Mouse (Mus musculus) thymus, adult 2 months (tissue): ENCODE data around the gene Amt. TPM values are rescaled to one million over a fixed set of nuclear protein-coding genes. Genes with fewer than 3 reads are reported as not detected.
"Not testable (repeated sequence)": the region's sequence is repeated elsewhere in the genome, so short reads cannot be mapped to it uniquely, and the experiment has no call there.

Experiments used
- DNase-seq: peaks from one replicate; pipeline ENCODE4 v3.0.0; 2021
- H3K27ac ChIP-seq: fragments of 200-500 bp; 2 replicates; pipeline ENCODE4 v1.5.1; 2012; ENCODE audit warnings: low read length, control low read depth; ENCODE audit not compliant: control insufficient read depth, insufficient read depth
- H3K27me3 ChIP-seq: fragments of 200-500 bp; 2 replicates; pipeline ENCODE4 v1.6.1; 2012; ENCODE audit warnings: mild to moderate bottlenecking, low read length, moderate library complexity, mixed read lengths; ENCODE audit not compliant: control insufficient read depth, insufficient read depth
- H3K36me3 ChIP-seq: fragments of 200-500 bp; 2 replicates; pipeline ENCODE4 v1.6.1; 2012; ENCODE audit warnings: mild to moderate bottlenecking, low read length, moderate library complexity; ENCODE audit not compliant: control insufficient read depth, insufficient read depth
- H3K4me1 ChIP-seq: fragments of 200-500 bp; replicated peaks from 2 replicates; pipeline ENCODE4 v1.6.1; 2012; ENCODE audit warnings: low read length; ENCODE audit not compliant: control insufficient read depth, insufficient read depth
- H3K4me3 ChIP-seq: fragments of 200-500 bp; 2 replicates; pipeline ENCODE4 v1.5.1; 2012; ENCODE audit warnings: mild to moderate bottlenecking, low read length, control low read depth, moderate library complexity; ENCODE audit not compliant: control insufficient read depth, insufficient read depth
- CTCF ChIP-seq: fragments of 200-500 bp; IDR thresholded peaks from 2 replicates; pipeline ENCODE4 v1.5.1; 2012; ENCODE audit warnings: mild to moderate bottlenecking, control low read depth, low read length, moderate library complexity, borderline replicate concordance; ENCODE audit not compliant: control insufficient read depth, poor library complexity, insufficient read depth; ENCODE audit errors: extremely low read depth
- POLR2A ChIP-seq: fragments of 200-500 bp; IDR thresholded peaks from 2 replicates; pipeline ENCODE4 v1.6.1; 2012; ENCODE audit warnings: mild to moderate bottlenecking, low read length, control low read depth, moderate library complexity; ENCODE audit not compliant: control insufficient read depth, poor library complexity, insufficient read depth; ENCODE audit errors: extremely low read depth
- WGBS: fragments of 180-500 bp; shearing (Covaris S2); methylation state at CpG from one replicate; pipeline ENCODE4 v1.1.7; 2018; 5-methylcytosine and 5-hydroxymethylcytosine counted together
- polyA plus RNA-seq: library from polyadenylated mRNA; depleted of rRNA; stranded (reverse); fragments of >200 nt; gene quantifications from 2 replicates; pipeline ENCODE4 v1.2.3, GENCODE M21; 2012

The Amt gene
- polyA plus RNA-seq, 1 experiment = 4.4 TPM

DNA sequence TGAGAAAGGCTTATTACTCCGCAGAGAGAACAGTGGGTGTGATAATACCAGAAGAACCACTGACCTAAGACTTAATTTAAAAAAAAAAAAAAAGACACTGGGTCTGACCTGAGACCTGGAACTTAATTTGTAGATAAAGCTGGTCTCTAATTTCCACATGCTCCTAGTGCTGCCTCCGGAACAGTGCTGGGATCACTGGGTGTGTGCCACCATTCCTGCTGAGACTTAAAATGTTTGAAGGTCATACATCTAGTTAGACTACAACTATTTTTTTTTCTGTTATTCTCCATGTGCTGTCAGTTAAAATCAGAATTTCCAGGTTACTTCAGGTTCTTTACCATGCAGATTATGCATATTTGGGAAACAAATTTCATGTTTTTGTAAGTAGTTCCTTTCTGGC is 11.5 kb downstream of the Amt start:
- Histone ChIP-seq H3K36me3 (no peaks in the 10 kb centered on the region; the same call in 1 of the 2 replicates), H3K27me3 (no peaks in the 10 kb centered on the region), H3K27ac (no peak overlapping the region), H3K4me3 (no peak overlapping the region), H3K4me1 (peaks cover 9% of the 10 kb centered on the region)
- TF ChIP-seq CTCF = no peak
- no peak for TF ChIP-seq POLR2A
- DNase-seq = no peak
- WGBS = 61% methylated on average over 2 of the region's 2 CpGs

GRCm38 (mm10) chr9:108317572-108317971 is 20.9 kb downstream of the Amt start:
- DNase-seq = no peak
- no peaks in the 10 kb centered on the region for H3K4me1 ChIP-seq
- H3K4me3 ChIP-seq = no peak overlapping the region
- 97% methylated on average over 3 of the region's 3 CpGs for WGBS
- peaks cover 28% of the 10 kb centered on the region for H3K36me3 ChIP-seq
- H3K27me3 ChIP-seq = no peaks in the 10 kb centered on the region
- no peak for TF ChIP-seq POLR2A
- no peak for TF ChIP-seq CTCF
- H3K27ac ChIP-seq = no peak overlapping the region

- no peak for DNase-seq
- no peak overlapping the region for H3K27ac ChIP-seq
- TF ChIP-seq CTCF (no peak), POLR2A (no peak)
- H3K4me3 ChIP-seq = no peak overlapping the region
- 92% methylated on average over 2 of the region's 2 CpGs for WGBS
- H3K36me3 ChIP-seq = peaks cover 28% of the 10 kb centered on the region
- no peaks in the 10 kb centered on the region for H3K4me1 ChIP-seq
- H3K27me3 ChIP-seq = no peaks in the 10 kb centered on the region
Measured at GRCm38 (mm10) chr9:108318462-108318861, 21.8 kb downstream of the Amt start.

DNA sequence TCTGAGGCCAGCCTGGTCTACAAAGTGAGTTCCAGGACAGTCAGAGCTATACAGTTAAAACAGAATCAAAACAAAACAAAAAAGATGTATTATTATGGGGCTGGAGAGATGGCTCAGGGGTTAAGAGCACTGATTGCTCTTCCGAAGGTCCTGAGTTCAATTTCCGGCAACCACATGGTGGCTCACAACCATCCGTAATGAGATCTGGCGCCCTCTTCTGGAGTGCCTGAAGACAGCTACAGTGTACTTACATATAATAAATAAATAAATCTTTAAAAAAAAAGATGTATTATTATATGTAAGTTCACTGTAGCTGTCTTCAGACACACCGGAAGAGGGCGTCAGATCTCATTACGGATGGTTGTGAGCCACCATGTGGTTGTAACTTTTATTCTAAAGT is 25.4 kb downstream of the Amt start:
- H3K27ac ChIP-seq, H3K27me3 ChIP-seq, H3K4me1 ChIP-seq, H3K4me3 ChIP-seq, DNase-seq: not testable (repeated sequence)
- peaks cover 35% of the 10 kb centered on the region for H3K36me3 ChIP-seq
- 91% methylated on average over 7 of the region's 7 CpGs for WGBS

DNA sequence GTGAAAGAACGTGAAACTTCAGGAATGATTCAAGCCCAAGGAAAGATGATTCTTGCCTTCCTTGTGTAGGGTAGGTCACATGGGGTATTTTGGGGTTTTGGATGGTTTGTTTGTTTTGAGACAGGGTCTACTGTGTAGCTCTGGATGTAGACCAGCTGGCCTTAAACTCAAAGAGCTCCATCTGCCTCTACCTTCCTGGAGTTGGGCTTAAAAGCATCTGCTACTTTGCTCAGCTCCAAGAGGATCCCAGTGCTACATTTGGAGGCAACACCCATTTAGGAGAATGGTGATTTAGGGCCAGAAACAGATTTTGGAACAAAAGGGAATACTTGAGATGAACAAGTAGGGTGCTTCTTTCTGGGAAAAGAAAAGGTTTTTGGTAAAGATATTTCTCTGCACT is 28.1 kb downstream of the Amt start:
- no peaks in the 10 kb centered on the region for H3K27me3 ChIP-seq
- H3K4me1 ChIP-seq = no peaks in the 10 kb centered on the region
- no peak for DNase-seq
- peaks cover 56% of the 10 kb centered on the region for H3K36me3 ChIP-seq
- no peak overlapping the region for H3K27ac ChIP-seq
- WGBS = 98% methylated on average over 1 of the region's 1 CpGs
- no peak for TF ChIP-seq CTCF
- TF ChIP-seq POLR2A = no peak
- no peak overlapping the region for H3K4me3 ChIP-seq

DNA sequence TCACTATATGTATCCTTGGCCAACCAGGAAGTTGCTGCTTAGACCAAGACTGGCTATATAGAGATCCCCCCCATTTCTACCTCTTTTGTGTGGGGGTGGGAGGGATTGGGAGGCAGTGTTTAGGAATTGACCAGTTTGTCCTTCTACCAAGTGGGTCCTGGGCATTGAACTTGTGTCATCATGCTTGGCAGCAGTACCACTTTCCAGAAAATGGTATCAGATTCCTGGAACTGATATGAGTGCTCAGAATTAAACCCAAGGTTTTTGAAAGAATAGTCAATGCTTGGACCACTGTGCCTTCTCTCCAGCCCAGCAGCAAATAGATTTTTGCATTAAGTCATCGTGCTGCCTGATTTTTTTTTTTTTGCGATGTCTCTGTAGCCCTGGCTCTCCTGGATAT is 29.2 kb downstream of the Amt start:
- no peak for TF ChIP-seq POLR2A
- TF ChIP-seq CTCF = no peak
- no peak for DNase-seq
- H3K36me3 ChIP-seq = peaks cover 61% of the 10 kb centered on the region

GRCm38 (mm10) chr9:108337848-108338550 is 41.3 kb downstream of the Amt start:
- Histone ChIP-seq H3K27me3 (no peaks in the 10 kb centered on the region), H3K4me3 (no peak overlapping the region), H3K4me1 (peaks cover 24% of the 10 kb centered on the region), H3K27ac (peak overlapping the region; percentile 75; the same call in 1 of the 2 replicates), H3K36me3 (peaks cover 27% of the 10 kb centered on the region)
- TF ChIP-seq POLR2A (no peak), CTCF (no peak)
- 77% methylated on average over 10 of the region's 10 CpGs for WGBS
- no peak for DNase-seq

More for the DNA sequence above, 29.2 kb downstream of the Amt start:
- H3K4me3 ChIP-seq = no peak overlapping the region
- no peaks in the 10 kb centered on the region for H3K4me1 ChIP-seq
- 97% methylated on average over 2 of the region's 2 CpGs for WGBS
- H3K27ac ChIP-seq = no peak overlapping the region
- no peaks in the 10 kb centered on the region for H3K27me3 ChIP-seq
